Mouse (Mus musculus) layer of hippocampus, postnatal 14 days (tissue): ENCODE data around the gene Gpc5. TPM values are rescaled to one million over a fixed set of nuclear protein-coding genes. Genes with fewer than 3 reads are reported as not detected.
A peak's percentile ranks its signal among the peaks of the same experiment; 100 is the strongest.

ENCODE experiments used
- DNase-seq, 2 experiments: peaks; one replicate each; pipeline ENCODE4 v3.0.0; 2021 to 2022; ENCODE audit warnings: low spot score in 2 of 2, mixed read lengths in 1 of 2
- total RNA-seq, 2 experiments: library from RNA; stranded (reverse); gene quantifications; 2 replicates each; pipeline ENCODE4 v1.2.3; 2021

Gpc5 gene
- total RNA-seq, 2 experiments from 2014 or later = 43.1 to 46.3 TPM

DNA sequence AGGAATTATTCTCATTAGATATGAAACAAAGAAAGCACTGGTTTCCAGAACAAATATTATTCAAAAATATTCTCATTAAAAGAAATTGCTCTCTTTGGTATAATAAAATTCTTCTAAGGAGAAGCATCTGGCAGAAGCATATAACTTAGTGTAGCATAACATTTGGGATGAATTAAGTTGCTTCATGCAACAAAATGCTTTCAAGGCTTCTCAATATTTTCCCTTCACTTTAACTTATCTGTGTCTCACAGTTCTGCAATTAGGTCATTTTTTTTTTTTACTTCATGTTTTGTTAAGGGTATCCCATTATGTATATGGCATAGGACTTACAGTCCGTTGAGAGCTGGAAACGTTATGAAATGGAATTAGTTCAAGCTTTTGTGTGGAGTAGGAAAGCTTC is 250.6 kb downstream of the Gpc5 start:
- no peak for DNase-seq

DNA sequence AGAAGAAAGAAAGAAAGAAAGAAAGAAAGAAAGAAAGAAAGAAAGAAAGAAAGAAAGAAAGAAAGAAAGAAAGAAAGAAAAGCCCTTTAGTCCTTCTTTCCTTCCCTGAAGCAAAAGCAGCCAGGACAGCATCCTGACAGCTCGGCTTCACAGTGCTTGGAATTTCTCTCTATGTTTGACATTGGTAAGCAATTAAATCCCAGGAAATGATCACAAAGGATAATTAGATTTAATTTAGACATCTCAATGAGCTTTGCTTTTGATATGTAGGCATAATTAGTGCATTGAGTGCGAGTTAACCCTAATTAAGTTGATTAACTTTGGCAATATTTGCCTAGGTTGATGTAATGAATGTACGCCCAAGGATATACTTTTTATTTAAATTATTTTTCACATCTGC is 257.4 kb downstream of the Gpc5 start:
- DNase-seq = no peak

DNA sequence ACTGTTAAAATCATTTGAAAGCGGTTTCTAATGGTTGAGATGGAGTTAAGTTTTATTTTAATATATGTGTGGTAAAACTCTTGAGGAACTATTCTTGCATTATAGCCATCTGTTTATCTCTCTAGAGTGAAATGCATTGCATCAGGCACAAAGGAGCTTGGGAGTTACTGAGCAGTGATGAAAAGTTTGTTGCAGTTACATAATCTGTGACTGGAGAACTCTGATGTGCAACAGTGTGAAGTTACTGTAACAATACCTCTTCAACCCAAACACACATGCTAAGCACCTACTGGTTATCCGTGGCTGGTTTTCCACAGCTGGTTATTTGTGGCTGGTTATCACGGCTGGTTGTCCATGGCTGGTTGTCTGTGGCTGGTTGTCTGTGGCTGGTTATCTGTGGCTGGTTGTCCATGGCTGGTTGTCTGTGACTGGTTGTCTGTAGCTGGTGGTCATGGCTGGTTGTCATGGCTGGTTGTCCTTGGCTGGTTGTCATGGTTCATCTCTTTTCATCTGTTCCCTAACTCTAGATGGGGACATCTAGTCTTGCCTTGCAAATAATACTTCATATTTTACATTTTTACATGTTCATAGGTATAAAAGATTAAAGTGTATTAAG is 273.4 kb downstream of the Gpc5 start:
- DNase-seq = no peak

DNA sequence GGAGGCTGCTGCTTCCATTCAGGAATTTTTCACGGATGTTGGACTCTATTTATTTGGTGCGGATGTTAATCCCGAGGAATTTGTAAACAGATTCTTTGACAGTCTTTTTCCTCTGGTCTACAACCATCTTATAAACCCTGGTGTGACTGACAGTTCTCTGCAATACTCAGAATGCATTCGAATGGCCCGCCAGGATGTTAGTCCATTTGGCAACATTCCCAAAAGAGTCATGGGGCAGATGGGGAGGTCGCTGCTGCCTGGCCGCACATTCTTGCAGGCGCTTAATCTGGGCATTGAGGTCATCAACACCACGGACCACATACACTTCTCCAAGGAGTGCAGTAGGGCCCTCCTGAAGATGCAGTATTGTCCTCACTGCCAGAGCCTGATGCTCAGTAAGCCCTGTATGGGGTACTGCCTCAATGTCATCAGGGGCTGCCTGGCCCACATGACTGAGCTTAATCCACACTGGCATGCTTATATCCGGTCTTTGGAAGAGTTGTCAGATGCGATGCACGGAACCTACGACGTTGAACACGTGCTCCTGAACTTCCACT is 277.7 kb downstream of the Gpc5 start:
- DNase-seq = no peak

DNA sequence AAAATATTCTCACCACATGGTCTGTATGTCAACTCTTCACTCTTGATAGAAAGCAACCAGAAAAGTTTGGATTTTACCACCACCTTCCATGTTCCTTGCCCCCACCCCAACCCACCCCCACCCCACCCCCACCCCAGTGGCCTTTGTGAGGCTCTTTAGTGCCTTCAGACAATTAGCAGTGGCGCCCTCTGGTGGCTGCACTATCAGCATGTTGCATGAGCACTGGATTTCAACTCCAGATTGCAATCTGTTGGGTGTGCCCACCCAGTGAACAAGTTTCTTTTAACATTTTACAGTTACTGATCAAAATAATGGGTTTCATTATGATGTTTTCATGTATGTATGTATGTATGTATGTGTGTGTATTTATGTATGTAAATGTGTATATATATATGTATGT is 279.1 kb downstream of the Gpc5 start:
- DNase-seq = no peak

DNA sequence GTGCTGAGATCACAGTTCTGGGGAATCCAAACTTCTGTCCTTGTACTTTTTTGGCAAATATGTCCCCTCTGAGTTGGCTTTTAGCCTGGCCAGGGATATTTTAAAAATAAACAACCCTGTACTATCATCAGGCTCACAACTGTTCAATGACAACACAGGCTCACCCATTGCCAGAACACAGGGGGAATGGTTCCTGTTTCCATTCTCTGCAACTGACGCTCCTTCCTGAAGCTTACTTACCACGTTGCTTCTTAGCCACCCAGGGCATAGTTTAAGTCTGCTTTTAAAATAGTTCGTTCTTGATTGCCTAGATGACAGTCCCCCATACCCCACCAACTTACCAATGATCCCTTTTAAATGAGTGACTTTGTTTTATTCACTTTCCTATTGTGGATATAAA is 299.8 kb downstream of the Gpc5 start:
- no peak for DNase-seq

DNA sequence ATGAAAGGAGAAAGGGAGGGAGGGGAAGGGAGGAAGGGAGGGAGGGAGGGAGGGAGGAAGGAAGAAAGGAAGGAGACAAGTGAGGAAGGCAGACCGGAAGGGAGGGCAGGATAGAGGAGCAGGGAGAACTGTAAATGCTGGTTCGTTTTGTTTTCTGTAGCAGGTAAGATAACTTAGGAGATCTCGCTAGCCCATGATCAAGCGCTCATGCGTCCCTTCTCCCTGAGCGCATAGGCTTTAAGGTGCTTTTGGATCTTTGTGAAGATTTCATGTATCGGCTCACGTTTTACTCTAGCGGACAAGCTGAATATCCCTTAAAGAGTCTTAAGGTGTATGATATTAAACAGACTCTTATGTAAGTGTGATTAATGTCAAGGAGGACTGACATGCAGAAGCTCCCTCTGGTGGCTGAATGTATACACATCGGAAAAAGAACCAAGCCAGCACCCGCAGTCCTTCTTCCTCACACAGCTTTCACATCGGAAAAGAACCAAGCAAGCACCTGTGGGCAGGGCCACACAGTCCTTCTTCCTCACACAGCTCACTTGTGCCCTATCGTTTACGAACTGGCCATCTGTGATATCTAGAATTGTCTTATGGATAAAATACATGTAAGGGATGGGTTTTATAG is 301.0 kb downstream of the Gpc5 start:
- DNase-seq = peak; percentile 40 to 63

DNA sequence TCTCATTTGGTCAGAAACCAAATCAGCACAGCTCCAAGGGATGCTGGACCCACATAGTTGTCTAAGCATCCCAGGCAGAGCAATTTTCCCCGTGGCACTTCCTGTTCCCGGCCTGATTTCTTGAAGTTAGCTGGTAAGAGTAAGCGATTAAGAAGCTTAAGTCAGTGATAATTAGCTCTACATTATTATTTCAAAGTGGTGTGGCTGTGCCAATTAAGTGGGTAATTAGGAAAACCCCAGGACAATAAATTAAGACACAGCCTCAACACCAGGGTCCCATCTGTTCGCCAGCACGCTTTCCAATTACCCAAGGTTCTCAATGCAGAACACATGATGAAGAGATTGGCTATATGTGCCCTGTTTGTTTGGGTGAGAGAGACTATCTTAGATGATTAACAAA is 314.6 kb downstream of the Gpc5 start:
- no peak for DNase-seq

DNA sequence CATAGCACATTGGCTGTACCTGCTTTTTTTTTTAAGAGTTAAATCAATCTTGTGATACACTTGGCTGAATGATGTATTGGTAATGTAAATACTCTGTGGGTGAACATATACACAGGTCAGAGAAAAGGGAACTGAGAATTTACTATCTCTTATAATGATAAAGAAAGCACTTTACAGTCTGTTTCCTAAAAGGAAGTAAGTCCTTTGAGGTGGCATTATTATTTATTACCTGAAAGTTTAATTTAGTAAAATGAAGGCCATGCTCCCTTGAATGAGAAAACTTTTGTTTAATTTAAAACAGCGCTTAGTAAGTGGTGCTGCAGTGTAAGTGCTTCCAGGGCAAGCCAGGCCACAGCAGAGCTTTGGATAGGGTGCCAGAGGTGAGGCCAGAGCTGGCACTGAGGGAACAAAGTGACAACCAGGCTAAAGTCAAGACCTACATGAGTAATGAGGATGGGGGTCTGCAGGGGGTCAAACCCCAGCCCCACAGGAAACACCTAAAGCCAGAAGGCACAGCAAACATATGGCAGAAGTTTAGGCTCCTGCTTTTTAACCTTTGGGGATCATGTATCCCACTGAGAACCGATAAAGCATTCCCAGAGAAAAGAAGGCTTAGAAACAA is 315.4 kb downstream of the Gpc5 start:
- no peak for DNase-seq

DNA sequence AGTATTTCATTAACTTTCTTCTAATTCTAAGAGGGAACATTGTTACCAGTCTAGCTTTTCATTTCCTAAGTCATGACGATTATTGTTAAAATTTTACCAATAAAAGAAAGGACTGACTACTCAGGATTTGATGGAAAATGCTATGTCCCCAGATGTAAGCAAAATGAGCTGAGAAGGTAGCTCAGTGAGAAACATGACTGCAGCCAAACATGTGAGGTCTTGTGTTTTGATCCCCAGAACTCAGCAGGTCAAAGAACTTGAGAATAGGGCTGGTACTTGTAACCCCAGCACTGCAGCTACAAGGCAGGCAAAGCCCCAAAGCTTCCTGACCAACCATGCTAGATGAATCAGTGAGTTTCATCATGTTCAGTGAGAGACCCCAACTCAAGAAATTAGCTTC is 318.9 kb downstream of the Gpc5 start:
- DNase-seq = no peak

DNA sequence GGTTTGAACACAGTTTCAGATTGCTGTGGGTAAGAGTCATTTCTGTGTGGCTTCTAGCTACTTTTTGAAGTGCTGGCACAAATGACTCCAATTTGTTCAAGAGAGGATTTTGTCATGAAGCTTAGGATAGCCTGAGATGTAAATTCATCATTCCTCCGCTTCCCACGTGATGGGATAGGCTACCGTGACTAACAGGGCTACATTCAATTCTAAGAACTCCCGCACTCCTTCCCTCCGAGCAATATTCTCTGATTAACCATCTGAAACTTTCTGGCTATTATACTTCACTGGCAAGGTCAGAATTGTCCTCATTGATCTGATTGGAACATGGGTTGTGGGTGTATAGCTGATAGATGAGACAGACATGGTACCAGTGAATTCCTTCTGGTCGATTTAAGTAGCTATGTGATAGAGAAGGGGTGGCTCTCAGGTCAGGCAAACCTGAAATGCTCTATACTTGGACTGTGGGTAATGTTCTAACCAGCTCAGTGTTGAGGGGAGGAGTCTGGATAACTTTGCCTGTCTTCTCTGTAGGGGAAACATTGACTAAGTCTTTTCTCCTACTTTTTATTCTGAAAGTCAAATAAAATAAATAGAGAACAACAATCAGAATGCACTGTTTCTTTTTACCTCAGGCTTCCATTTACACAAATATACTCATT is 319.6 kb downstream of the Gpc5 start:
- DNase-seq = no peak

DNA sequence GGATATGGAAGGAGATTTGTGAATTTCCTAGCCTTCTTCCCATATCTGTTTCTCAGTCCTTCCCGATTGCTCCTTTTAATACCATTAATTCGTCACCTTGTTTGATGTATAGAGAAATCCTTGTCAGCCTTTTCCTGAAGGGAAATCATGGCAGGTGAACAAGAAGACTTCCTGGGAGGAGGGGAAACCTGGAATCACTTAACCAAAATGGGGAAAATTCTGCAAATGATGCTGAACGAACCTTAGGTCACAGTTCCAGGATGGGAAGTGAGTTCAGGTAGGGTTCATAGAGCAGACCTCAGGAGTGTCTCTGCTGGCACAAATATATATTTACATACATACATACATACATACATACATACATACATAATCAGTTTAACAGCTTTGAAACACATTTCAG is 320.8 kb downstream of the Gpc5 start:
- no peak for DNase-seq

DNA sequence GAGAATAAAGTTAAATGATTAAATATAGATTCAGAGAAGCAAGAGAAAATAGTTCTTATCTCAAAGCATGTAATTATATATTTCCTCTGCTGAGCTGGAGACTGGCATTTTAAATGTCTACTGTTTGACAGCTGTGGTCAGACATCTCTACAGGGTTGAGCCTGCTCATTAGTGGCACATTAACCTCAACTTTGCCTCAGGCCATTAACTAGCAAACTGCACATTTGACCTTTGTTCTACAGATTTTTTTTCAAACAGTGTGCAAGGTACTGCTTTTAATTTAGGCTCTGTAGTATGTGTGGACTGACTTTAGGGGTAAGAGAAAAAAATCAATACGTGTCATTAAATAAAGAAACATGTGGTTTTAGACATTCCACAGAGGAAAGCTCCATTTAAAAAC is 321.4 kb downstream of the Gpc5 start:
- no peak for DNase-seq

DNA sequence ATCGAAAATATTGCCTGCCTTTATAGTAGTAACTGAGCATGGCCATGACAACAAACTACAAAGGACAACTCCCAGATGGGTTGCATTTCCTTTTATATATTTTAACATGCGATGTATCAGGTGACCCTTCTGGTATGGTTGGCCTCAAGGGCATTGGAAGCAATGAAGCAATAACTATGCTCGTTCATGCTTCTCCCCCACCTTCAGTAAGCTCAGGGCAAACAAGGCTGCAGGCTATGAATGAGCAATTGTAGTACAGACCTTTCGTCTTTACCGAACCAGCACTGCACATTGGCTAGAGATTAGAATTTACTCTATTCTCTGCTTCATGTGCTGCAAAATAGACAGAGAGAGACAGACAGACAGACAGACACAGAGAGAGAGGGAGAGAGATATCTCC is 322.5 kb downstream of the Gpc5 start:
- DNase-seq = no peak

DNA sequence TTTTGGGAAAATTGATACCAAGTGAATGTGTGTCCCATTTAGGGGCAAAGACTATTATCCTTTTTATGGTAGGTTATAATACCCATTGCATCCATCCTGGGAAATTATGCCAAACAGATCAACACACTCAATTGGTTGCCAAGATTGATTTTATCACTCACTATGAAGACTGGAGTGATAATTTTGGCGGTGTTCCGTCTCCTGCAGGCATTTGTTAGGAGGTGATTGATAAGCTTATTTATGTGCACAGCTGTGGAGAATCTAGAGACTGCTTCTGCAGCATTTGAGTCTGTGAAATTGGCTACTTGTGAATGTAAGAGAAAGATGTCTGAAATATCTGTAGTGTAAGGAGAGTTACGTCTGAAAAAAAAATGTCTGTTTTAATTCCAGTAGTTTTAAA is 340.0 kb downstream of the Gpc5 start:
- DNase-seq = no peak

DNA sequence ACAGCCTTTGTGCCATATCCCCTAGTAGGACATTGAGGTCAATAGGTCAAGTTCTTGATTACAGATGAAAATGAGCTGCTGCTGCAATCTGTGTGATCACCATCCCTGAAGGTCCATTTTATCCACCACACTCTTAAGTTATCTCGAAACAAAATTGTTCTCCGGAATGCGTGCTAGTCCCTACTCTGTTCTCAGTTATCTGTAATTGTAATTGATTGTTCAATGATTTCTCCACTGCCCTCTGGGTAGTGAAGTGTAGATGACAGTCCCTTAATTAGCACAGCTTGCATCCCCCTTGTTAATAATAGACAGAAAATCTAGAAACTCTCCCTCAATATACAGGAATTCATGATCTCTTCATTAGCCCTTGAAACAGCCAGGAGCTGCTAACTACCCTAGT is 340.4 kb downstream of the Gpc5 start:
- DNase-seq = no peak

DNA sequence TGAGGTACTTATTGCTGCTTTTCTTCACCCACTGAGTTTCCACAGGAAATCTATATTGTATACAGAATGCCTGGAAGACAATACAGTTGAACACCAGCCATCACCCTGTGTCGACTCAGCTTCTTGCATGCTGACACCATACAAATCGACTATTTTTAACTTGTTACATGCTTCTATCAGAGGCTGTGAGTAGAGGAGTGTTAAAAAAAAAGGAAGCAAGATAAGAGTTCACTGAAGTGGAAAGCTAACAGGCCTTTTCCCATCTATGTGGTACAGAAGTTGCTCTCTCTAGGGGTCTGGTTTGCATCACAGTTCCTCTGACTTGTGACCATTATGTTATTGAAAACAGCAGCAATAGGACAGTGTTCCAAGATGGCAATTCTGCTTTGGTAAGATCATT is 344.6 kb downstream of the Gpc5 start:
- DNase-seq = no peak

DNA sequence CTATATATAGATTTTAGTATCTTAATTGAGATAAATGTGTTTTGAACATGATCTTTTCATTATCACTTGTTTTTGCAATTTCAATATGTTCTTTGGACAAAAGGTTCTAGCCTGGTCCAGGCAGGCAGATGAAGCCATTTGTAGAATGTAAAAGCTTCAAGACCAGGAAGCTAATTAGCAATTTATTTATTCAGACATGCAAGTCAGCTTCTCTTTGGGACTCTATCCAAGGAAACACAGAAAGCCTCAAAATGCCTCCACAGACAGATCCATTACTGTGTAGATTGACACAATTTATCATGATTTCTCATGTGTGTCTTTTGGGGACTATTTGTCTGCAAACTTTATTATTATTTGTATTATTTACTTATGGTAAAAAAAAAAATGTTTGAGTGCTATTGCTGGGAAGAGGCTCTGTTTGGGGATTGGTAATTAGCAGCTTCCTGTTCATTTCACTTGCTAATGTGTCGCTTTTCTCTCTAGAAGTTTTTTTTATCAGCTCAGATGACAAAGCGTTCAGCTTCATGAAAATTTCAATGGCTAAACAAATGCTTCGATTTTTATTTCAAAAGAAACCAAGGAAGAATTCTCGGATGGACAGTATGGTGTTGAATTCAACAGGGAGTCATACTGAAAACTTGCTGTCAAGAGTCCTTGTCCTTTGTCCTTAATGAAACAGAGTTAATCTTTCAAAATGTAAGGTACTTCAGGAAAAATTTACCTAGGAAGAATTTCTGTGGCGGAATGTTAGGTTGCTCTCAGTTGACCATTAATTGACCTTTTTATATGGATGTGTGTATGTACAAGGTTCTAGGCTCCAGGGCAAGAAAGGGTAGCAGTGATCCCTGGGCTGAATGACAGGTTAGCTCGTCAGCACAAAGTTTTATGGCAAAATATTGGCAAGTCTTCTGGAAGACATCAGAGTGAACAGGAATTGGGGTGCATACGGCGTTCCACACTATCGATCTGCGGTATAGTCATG is 353.1 kb downstream of the Gpc5 start:
- peak in 1 of 2 experiments; percentile 42 for DNase-seq

DNA sequence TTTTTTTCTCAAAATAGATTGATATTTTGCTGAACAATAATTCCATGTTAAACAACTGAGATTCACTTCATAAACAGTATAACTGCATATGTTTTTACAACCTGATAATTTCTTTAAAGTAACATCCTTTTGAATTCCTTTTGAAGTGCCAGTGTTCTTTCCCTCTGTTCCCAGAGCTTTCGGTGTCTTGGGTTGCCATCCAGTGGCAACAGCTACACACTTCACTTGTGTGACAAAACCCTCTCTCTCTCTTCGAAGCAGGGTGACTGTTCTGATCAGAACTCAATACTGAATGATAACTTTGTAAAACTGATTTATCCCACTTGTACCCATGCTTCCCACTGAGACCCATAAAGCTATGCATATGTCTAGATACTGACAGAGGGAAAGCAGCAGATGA is 358.9 kb downstream of the Gpc5 start:
- DNase-seq = peak in 1 of 2 experiments; percentile 32

DNA sequence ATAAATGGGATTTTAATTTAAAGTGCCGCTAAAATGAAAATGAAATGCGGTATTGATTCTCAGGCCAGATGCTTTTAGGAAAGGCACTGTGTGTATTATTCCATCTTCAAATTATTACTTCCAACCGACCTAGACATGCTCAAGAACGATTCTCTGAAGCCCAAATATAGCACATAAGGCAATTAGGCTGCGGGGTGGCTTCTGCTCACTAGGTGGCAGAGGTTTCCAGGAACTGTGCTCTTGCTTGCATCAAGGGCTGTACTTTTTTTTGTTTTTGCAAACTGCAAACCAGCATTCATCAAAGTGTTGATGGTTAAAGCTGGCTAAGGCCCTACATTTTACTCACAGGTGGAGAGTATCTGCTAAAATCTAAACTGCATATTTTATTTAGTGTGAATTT is 375.9 kb downstream of the Gpc5 start:
- peak in 1 of 2 experiments; percentile 28 for DNase-seq

DNA sequence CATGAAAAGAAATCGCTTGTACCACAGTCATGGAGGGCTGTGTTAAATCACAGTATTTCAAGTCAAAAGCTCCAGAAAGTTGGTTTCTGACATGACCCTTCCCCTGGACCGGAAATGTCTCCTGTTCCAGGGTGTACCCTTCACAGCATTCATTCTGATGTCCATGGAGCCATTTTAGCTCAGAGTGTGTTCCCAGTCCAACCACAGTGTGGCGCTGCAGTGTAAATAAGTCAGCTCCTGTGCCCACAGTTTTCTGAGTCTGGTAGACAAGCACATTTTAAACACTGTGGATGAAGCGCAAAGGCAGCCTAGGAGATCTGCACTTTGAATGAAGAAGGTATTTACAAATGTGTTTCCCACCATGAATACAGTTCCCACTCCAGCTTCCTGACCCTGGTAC is 383.2 kb downstream of the Gpc5 start:
- DNase-seq = peak; percentile 31 to 63
